Mouse (Mus musculus) right cerebral cortex, postnatal 25 days (tissue): ENCODE measurements at regions not wholly inside any gene's neighbourhood (a gene's known extent, or its start where the extent isn't known, plus 50 kb on each side); places are given as distances from the start of the nearest gene placed in this dataset.
A peak's percentile ranks its signal among the peaks of the same experiment; 100 is the strongest.

ENCODE experiments used
- DNase-seq: peaks from one replicate; pipeline ENCODE4 v3.0.0; 2022

DNA sequence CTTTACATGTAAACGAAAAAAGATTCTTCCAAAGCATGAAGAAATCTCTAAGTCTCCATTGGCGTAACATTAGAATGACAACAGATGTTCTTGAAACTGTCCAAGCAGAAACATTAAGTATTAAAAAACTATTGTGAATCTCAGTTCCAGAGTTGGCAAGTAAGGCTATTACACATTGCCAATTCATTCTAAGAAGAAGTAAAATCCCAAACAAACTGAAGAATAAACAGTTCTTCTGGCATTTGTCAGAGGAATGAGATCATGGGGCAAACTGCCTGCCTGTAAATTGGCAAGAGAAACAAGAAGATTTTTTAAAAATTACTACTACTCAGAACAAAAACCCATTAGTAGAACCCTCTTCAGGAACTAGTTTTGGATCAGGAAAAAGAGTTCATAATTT is 680.1 kb downstream of the Nova1 start:
- DNase-seq, result no peak

DNA sequence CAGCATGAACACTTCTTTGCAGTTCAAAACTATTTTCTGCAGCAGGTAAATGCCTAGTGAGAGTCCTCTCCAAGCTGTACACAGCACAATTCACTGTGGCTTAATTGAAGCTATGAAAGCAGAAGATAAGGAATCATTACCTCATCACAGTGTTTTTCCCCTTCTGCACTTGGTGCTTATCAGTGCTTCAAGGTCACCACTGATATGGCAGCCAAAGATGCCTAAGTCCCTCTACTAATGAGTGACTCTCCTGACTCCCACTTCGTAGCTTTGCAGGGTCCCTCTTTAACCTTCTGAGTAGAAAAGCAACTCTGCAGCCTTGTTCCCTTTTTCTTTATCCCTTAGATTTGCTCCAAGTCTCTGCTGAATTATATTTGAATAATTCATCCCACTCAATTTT is 692.9 kb downstream of the Nova1 start:
- DNase-seq, result no peak

DNA sequence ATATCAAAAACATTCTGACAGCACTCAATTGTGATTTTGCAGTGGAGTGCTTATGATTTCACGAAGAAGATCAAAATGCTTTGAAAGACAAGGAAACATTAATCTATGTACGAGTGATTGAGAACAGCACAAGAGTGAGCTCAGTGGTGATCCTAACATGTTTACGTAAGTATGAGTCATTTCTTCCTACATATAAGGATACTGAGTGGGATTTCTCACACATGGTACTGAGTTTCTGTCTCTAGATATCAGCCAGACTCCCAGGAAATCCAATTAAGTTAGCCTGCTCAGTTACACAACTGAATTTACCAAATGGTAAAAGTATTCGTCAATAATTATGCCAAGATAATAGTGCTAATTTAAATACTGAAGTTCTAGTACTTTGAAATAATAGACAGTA is 707.4 kb downstream of the Nova1 start:
- DNase-seq, result no peak

DNA sequence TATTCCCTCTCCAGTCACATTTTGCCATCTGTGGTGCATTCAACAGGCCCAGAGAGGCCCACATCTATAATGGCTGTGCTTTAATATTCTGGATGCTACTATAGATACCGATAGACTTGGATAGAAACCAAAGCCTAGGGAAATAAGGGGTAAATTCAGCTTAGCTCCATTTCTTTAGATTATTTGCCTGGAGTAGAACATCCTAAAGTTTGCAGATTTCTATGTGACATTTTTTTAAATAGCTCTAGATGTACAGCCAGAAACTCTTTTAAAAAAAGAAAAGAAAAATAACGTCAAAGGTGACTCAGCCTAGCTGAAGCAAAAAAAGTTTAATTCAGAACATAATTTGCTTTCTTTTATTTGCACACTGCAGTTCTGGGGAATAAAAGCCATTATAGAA is 735.4 kb downstream of the Nova1 start:
- no peak for DNase-seq

DNA sequence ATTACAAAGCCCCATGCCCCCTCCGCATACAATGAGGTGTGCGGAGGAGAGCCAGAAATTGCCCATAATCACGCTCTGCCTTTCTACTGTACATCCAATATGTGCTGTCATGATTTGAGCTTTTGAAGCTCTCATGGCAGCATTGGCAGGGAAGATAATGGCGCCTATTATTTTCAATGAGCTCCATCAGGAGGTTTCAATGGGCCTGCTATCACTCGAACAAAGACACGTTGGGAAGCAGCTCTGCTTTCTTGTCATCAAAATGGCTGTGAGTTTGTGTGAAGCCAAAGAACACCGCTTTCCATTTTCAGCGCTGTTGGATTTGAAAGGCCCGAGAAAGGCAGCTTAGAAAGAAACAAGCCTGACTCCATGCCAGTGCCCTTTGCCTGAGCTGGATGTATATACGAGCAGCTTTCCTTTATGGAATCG is 742.9 kb downstream of the Nova1 start:
- DNase-seq, result no peak

DNA sequence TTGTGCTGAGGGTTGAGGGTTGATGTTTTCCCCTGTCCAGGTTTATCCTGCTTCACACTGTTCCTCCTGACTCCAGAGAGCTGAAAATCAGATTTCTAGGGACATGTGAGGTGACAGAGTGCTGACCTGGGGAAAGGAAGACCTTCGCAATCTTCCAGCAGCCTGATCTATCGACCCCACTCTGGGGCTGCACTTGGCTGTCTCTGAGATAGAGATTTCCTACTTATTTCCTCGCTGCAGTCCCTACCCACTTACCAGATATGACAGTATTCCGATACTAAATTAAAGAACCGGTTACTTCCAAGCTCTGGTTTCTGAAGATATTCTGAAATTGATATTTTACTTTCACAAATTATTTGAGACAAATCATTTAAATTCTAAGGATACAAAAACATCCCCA is 743.4 kb downstream of the Nova1 start:
- no peak for DNase-seq

DNA sequence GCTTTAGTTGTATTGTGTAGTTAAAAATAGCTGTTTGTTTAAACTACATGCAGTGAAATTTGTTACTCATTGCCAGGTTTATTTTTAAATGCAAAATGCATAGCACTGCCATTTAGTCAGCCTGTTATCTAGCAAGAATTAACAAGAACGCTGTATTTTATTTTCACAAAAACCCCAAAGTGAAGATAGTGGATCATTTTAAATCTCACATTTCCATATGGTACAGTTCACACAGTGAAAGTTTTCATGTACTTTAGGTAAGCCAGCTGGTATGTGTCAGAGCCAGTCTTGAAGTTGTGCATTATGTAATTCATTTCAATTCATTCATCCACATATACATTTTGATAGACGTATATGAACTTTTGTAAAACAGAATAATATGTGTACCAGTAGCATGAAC is 751.8 kb downstream of the Nova1 start:
- DNase-seq, result no peak

DNA sequence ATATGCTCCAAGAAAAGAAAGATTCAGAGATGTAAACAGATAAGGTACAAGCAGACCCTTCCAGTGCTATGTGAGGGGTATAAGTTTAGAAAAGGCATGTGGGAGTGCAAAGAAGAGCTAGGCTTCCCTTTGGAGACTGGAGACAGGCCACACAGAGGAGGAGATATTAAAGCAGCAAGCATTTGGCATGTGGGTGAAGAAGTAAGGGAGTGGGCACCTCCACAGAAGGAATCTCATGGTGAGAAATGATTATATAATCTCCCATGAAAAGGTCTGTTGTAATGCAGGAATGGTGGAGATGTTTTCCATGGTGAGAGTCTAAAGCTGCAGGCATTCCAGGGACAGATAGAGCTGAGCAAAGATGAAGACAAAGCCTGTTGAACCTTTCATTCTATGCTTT is 778.1 kb downstream of the Nova1 start:
- DNase-seq, result peak; percentile 37

DNA sequence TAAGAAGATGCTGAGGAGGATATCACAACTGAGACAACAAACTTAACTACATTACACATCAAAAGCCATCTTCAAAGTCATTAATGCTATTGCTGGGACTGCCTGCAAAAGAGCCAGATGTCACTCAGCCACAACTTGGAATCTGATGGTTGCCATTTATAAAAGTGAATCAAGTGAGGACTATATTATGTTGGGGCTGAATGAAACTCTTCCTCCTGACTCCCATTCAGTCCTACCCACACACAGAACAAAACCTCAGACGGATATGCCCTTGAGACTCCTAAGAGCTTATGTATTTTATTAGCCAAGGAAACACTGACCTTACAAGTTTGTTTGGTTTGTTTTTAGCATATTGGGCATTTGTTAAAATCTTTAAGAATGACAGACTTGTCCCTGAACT is 778.5 kb downstream of the Nova1 start:
- no peak for DNase-seq

DNA sequence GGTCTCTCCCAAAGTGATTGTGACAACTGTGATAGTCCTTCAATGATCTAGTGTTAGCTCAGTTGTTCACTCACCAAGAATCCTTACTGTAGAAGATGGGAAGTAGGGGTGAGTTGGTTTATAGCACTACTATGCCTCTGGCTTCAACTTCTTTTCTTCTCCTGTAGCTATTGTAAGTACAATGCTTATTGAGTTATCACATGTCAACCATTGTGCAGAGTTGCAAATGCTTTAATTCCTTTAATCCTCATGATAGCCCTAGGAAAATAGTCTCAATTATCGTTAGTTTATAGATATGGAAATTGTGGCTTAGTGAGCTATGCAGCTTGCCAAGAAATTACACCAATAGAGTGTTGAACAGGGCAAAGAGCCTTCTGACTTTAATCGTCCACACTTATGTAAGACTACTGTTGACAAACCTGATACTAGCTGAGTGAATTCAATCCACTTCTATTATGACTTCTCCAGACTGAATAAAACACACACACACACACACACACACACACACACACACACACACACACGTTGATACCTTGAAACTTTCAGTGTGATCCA is 782.1 kb downstream of the Nova1 start:
- no peak for DNase-seq

DNA sequence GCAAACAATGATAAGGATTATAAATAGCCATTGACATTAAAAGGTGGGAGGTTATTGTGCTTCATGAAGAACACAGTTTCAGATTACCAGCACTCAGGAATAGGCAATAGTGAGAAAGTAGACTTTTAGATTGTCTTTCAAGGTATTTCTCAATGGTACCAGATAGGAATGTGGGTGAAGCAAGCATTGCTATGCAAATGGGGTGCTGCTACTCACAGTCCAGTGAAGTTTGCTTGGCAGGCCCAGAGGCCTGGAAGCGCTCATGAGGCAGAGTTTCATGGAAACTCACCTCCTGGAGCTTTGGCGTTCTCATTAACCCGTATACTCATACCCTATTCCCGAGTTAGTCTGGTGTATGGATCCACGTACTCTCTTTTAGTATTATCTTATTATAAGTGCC is 793.5 kb downstream of the Nova1 start:
- no peak for DNase-seq

DNA sequence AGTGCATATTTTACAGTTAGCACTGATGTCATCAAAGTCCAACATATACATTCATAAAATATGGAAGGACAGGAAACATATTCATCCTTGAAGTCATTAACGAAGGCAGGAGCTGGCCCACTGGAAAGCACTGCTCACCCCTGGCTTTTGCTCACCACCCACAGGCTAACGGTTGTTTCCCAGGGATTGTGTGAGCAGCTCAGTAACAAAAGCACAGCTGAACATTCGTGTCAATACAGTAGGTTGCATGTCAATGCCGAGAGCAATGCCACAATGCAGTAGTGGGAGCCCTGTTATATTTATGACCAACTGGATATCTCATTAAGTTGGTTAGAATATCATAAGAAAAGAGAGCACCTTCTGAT is 797.2 kb downstream of the Nova1 start:
- DNase-seq, result no peak

DNA sequence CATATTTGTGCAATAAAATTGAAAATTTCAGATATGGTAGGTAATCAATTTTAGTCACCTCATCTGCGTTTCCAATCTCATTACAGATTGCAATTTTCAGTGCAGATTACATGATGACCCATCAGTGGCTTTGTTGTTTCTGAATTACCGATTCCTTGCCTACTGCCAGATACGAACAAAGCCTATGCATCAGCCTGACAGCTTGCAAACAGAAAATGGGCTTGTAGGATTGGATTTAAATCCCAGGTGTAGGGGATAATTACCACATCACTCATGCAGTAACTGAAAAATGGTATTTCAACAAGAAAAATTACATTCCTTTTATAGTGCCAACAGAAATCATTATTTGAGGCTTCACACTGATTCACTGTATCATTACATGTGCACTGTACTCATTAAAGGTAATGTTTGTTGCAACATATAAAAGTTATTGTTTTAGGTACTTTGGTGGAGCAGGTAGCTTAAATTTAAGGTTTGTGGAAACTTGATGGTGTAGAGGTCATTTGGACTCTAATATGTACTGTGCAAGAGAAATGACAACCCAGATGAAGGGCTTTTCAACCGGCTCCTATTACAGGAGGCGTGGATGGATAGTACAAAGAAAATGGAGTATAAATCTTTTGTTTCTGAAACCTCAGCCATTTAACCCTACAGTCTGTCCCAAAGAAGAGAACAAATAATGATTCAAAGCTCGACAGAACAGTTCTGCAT is 797.7 kb downstream of the Nova1 start:
- no peak for DNase-seq

DNA sequence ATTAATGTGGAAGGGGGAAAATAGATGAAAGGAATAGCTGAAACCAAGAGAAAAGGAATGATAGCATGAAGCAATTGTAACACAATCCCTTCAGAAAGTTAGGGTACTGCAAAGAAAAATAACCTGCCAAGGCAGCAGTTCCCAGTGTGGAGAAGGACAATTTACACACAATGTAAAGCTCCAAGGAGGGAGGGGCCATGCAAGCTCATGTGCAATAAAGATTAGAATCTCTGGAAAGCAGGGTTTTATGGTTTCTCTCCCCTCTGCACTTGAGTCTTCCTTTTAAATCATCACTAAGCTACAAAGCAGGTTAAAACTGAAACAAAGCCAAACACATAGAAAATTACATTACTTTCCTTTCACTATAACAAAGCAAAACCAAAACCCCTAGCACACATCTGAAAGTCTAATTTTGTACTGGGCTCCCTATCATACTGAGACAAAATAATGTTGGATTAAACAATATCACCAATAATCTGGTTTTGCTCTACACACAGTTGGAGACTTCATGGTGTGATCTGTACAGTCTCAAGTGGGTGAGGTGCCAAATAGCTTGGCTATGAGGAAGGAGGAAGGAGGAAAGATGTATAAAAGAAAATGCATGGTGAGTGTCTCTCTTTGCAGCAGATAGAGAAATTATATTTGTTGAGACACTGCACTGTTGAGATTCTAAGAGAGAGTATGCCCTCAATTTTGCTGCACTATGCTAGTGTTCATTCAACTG is 840.9 kb downstream of the Nova1 start:
- DNase-seq, result no peak

DNA sequence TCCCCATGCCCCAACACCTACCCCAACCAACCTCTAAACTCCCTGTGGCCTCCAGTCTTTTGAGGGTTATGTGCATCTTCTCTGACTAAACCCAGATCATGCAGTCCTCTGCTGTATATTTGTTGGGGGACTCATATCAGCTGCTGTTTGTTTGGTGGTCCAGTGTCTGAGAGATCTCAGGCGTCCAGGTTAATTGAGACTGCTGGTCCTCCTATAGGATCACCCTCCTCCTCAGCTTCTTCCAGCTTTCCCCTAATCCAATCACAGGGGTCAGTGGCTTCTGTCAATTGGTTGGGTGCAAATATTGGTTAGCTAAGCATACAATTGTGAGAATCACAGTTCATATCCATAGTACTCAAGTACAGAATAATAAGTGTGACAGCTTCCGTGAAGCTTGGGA is 842.9 kb downstream of the Nova1 start:
- no peak for DNase-seq

DNA sequence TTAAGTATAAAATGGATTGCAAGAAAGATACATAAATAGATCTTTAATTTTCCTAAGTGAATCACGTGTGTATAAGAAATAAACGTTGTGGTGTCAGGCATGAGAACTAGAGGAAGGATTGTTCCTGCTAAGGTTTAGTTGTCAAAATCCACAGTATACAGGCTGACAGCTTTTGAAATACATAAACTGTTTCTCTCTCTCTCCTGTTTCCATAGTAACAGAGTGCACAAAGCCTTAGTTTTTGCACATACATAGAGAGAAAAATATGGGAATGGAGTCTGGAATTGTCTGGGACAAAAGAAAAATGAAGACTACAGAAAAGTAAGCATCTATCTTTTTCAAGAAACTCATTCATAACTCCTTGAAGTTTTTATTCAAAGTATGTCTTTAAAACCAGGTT is 848.3 kb downstream of the Nova1 start:
- DNase-seq, result no peak

DNA sequence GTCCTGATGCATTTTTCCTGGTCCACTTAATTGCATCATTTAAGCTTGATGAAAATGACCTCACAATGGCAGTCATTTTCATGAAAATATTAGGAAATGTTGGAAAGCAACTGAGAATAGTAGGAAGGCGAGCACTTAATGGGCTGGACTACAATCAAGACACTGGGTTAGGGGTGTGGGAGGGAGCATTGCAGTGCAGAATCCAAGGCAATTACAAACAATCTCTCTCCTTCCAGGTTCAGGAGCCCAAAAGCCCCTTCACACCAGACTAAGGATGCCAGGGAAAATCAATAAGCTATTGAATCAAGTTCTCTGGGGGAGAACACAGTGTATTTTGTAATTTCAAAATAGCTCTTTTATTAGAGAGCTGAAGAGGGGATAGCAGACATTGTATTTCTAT is 848.8 kb downstream of the Nova1 start:
- DNase-seq, result no peak

DNA sequence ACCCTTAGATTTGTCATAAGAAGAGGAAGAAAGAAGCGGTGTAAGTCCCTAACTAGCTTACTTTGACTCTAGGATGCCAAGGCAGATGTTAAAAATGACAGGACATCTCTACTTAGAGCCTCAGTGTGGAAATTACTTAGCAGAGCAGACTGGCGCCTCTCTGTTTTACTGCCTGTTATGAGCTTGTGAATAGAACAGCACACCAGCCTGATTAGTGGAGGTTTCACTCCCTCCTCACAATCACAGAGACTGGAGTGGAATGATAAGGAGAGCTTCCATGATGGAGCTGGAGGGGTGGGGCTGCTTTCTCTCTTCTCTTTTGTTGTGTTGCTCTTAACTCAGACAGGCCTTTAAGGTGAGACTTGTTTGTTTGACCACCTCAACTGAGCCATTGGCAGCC is 871.8 kb downstream of the Nova1 start:
- no peak for DNase-seq

DNA sequence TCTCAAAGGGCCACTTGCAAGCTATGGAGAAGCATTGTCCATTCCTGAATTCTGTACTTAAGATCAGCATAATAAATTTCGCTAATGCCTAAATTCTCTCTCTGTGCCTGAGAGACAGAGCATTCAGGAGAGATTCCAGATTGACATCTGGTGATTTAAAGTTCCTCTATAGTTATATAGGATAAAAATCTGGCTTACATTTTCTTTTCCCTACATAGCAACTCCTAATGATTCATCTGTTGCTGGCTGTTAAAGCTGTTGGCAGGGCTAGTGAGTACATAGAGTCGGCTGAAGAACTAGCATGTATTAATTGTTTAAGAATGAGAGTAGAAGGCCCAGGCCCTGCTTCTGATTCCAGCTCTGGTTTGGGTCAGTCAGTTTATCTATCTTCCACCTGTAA is 870.0 kb upstream of the Stxbp6 start:
- DNase-seq, result no peak

DNA sequence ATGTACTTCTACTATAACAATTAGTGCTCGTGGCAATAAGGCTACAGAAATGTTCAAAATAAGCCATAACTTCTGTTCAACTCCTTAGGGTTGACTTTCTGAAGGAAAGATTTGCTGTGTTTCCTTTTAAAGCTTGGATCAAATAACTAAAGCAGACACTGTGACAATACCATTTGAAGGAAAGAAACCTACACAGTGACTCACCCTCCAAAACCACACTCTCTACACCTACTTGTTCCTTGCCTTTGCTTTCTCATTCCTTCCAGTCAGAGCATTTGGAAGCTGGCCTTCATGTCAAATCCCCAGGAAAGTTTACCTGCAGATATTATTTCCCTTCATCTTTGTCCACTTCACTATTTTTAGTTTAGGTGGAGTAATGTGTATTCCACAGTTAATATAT is 867.9 kb upstream of the Stxbp6 start:
- no peak for DNase-seq

DNA sequence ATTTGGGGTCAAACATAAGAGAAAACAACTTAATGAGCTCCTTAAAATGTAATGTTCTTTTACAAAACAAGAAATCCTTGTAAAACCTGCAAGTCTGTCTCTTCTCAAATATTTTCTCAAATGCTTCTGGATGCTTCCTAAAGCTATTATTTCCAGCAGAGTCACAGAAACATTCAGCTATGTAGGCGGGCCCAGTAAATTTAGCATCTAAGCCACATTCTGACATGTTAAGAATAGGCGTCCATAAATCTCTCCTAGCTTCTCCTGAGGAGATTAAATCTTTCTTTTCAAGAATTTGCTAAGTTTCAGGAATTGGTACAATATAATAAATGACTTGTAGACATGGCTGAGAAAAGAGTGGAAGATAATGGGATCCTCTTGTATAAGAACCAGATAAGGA is 858.9 kb upstream of the Stxbp6 start:
- DNase-seq, result no peak

DNA sequence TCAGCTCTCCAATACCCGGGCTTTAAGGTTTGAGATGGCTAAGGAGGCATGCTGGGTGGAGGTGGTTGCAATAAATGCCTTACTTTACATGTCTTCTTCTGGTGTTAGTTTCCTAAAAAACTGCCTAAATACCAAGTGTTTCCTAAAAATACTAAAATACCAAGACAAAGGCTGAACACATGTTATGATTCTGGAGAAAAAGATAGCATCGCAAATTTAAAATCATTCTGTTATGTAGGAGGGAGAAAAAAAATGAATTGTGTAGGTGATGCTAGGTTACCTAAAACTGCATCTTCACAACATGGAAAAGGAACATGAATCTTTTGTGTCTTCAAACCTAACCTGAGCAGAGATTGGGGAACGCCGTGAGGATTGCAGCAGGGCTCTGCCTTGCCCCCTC is 857.7 kb upstream of the Stxbp6 start:
- no peak for DNase-seq

DNA sequence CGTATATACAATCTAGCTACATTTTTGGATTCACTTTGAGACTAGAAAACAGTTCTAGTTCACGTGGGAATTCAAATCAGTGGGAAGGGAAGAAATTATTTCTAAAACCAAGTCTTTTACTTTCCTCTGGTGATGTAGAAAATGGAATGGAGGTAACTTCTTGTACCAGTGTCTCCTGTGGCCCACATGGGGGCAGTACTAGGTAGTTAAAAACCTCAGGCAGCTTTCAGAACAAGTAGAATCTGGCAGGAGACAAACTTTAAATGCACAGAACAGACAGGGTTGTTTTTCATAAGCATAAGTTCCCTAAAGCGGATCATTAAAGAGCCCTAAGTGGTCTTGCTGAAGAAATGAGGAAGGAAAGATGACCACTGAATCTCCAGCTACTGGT is 855.2 kb upstream of the Stxbp6 start:
- DNase-seq, result no peak

DNA sequence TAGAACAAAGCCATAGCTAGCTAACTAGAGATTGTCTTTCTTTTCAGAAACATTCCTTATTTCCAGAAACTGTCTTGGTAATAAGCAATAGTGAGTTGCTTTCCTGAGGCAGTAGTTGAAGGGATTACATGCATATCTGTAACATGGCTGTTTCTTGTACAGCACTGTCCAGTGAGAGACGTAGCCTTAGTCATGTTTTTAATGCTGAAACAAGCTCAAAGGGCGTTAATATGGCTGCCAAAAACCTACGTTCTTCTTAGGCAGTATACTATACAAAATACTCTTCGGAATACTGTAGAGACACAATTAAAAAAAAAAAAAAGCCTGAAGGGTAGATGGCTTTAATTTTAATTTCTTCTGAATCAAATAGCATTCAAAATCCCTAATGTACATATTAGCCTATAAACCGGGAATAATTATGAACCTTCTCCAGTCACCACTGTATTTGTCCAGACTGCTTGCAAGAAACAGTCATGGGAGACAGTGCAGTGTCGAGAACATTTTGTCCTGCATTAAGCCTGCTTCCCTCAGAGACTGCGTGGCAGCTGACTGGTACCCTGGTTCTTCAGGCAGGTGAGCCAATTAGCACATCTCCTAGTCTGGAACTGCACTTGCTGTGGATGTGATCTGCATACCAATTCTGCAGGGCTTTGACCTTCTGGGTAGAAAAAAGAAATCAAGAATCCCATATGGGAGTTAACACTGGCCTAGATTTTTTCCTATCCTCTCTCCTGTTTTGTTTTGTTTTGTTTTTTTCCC is 854.7 kb upstream of the Stxbp6 start:
- no peak for DNase-seq
